ENCODE assay signal across 8 mouse cellular contexts in genomic region chr5:31092231-31092975, GRCm38 (mm10). TPM values are rescaled to one million over a fixed set of nuclear protein-coding genes. Genes with fewer than 3 reads are reported as not detected.
DNase-seq lines count a peak whose midpoint lies in the region; ATAC-seq lines count a peak whose summit lies in the region.

No protein-coding gene starts in this region.

- no peaks in the 10 kb centered on the region for H3K9me3 ChIP-seq in heart, embryonic 10.5 days
- no peaks in the 10 kb centered on the region for H3K9me3 ChIP-seq in hindbrain, embryonic 15.5 days
- H3K9me3 ChIP-seq in midbrain, embryonic 13.5 days, result no peaks in the 10 kb centered on the region

- 3% methylated on average over 53 of the region's 53 CpGs for WGBS in heart, embryonic 10.5 days
- 2% methylated on average over 46 of the region's 53 CpGs for WGBS in hindbrain, embryonic 15.5 days
- 4% methylated on average over 33 of the region's 53 CpGs for WGBS in midbrain, embryonic 13.5 days

- peak overlapping the region; percentile 53 for H3K9ac ChIP-seq in hindbrain, embryonic 15.5 days
- H3K9ac ChIP-seq in midbrain, embryonic 13.5 days (replicated peaks), result peak overlapping the region; percentile 79

- ATAC-seq in hindbrain, embryonic 15.5 days (ENCODE audit: low FRiP score, low read depth), result 0 out of 2 replicates have a peak, but pooled peaks have one; percentile 17
- ATAC-seq in midbrain, embryonic 13.5 days, result peak; percentile 3; the same call in 1 of the 2 replicates

- H3K27me3 ChIP-seq in heart, embryonic 10.5 days (ENCODE audit: insufficient read depth, poor library complexity, severe bottlenecking), result peaks cover 100% of the 10 kb centered on the region
- H3K27me3 ChIP-seq in hindbrain, embryonic 15.5 days, result peaks cover 60% of the 10 kb centered on the region
- peaks cover 97% of the 10 kb centered on the region for H3K27me3 ChIP-seq in midbrain, embryonic 13.5 days

- H3K4me1 ChIP-seq in heart, embryonic 10.5 days, result peaks cover 38% of the 10 kb centered on the region
- peaks cover 42% of the 10 kb centered on the region for H3K4me1 ChIP-seq in hindbrain, embryonic 15.5 days (replicated peaks)
- H3K4me1 ChIP-seq in midbrain, embryonic 13.5 days (replicated peaks), result peaks cover 42% of the 10 kb centered on the region

- no peaks in the 10 kb centered on the region for H3K36me3 ChIP-seq in heart, embryonic 10.5 days
- H3K36me3 ChIP-seq in hindbrain, embryonic 15.5 days, result no peaks in the 10 kb centered on the region
- no peaks in the 10 kb centered on the region for H3K36me3 ChIP-seq in midbrain, embryonic 13.5 days

- DNase-seq in heart, embryonic 10.5 days (ENCODE audit: low spot score), result no peak
- no peak for DNase-seq in heart, adult 9 months (ENCODE audit: low spot score in 2 of 2)
- peak; percentile 37 for DNase-seq in brain, adult 2 months (ENCODE audit: low read depth, low spot score)
- no peak for DNase-seq in ovary, postnatal 14 days (ENCODE audit: low spot score)
- DNase-seq in embryo, embryonic 9.5 days (ENCODE audit: extremely low spot score), result no peak
- no peak for DNase-seq in cerebellum, adult 18-20 months

- peak overlapping the region; percentile 57 for H3K4me2 ChIP-seq in hindbrain, embryonic 15.5 days
- peak overlapping the region; percentile 64 for H3K4me2 ChIP-seq in midbrain, embryonic 13.5 days (replicated peaks)

- H3K27ac ChIP-seq in heart, embryonic 10.5 days, result peak overlapping the region; percentile 13
- peak overlapping the region; percentile 58 for H3K27ac ChIP-seq in hindbrain, embryonic 15.5 days (replicated peaks)
- H3K27ac ChIP-seq in midbrain, embryonic 13.5 days, result peak overlapping the region; percentile 4; the same call in 1 of the 2 replicates

- H3K4me3 ChIP-seq in heart, embryonic 10.5 days, result peak overlapping the region; percentile 54
- H3K4me3 ChIP-seq in hindbrain, embryonic 15.5 days, result peak overlapping the region; percentile 49
- peak overlapping the region; percentile 55 for H3K4me3 ChIP-seq in midbrain, embryonic 13.5 days (replicated peaks)

RNA-seq across cellular contexts. Expression of gene Dnajc5g, which starts 13.7 kb away (rescaled TPM):
- polyA plus RNA-seq in heart, embryonic 10.5 days (2016; fragmentation: Nextera tagmentation; extraction: Ambion mirVana), result not detected in 2 replicates
- polyA plus RNA-seq in hindbrain, embryonic 15.5 days (2015; fragmentation: Nextera tagmentation; extraction: Ambion mirVana), result not detected in 2 replicates
- not detected in 2 replicates for polyA plus RNA-seq in midbrain, embryonic 13.5 days (2015; fragmentation: Nextera tagmentation; extraction: Ambion mirVana)

RNA-seq across cellular contexts. Expression of gene Slc30a3, which starts 15.6 kb away (rescaled TPM):
- 0.62 and 0.67 TPM in 2 replicates for polyA plus RNA-seq in heart, embryonic 10.5 days (2016; fragmentation: Nextera tagmentation; extraction: Ambion mirVana)
- polyA plus RNA-seq in hindbrain, embryonic 15.5 days (2015; fragmentation: Nextera tagmentation; extraction: Ambion mirVana), result 36.2 and 46.7 TPM in 2 replicates
- 15.9 and 16.8 TPM in 2 replicates for polyA plus RNA-seq in midbrain, embryonic 13.5 days (2015; fragmentation: Nextera tagmentation; extraction: Ambion mirVana)

RNA-seq across cellular contexts. Expression of gene Trim54, which starts 24.1 kb away (rescaled TPM):
- polyA plus RNA-seq in heart, embryonic 10.5 days (2016; fragmentation: Nextera tagmentation; extraction: Ambion mirVana), result 17.0 and 23.8 TPM in 2 replicates
- not detected in 2 replicates for polyA plus RNA-seq in hindbrain, embryonic 15.5 days (2015; fragmentation: Nextera tagmentation; extraction: Ambion mirVana)
- polyA plus RNA-seq in midbrain, embryonic 13.5 days (2015; fragmentation: Nextera tagmentation; extraction: Ambion mirVana), result not detected in 2 replicates

RNA-seq across cellular contexts. Expression of gene Cad, which starts 37.8 kb away (rescaled TPM):
- polyA plus RNA-seq in heart, embryonic 10.5 days (2016; fragmentation: Nextera tagmentation; extraction: Ambion mirVana), result 42.7 and 50.9 TPM in 2 replicates
- polyA plus RNA-seq in hindbrain, embryonic 15.5 days (2015; fragmentation: Nextera tagmentation; extraction: Ambion mirVana), result 15.7 and 16.9 TPM in 2 replicates
- polyA plus RNA-seq in midbrain, embryonic 13.5 days (2015; fragmentation: Nextera tagmentation; extraction: Ambion mirVana), result 16.1 and 19.1 TPM in 2 replicates

RNA-seq across cellular contexts. Expression of gene Slc5a6, which starts 43.7 kb away (rescaled TPM):
- 9.9 and 11.3 TPM in 2 replicates for polyA plus RNA-seq in heart, embryonic 10.5 days (2016; fragmentation: Nextera tagmentation; extraction: Ambion mirVana)
- polyA plus RNA-seq in hindbrain, embryonic 15.5 days (2015; fragmentation: Nextera tagmentation; extraction: Ambion mirVana), result 26.1 and 26.3 TPM in 2 replicates
- 17.3 and 19.3 TPM in 2 replicates for polyA plus RNA-seq in midbrain, embryonic 13.5 days (2015; fragmentation: Nextera tagmentation; extraction: Ambion mirVana)

Comparison
In these comparisons a context has a peak if more than half of its experiments do, and no peak if none do; other contexts are left out.
1. H3K27ac ChIP-seq: peak in every context shown above with its lines; median percentile 58 in hindbrain, embryonic 15.5 days; 13 in heart, embryonic 10.5 days; 4 in midbrain, embryonic 13.5 days.
2. RNA of gene Slc30a3, which starts 15.6 kb away (polyA plus RNA-seq): 36.2 to 46.7 TPM in hindbrain, embryonic 15.5 days and 15.9 to 16.8 TPM in midbrain, embryonic 13.5 days; 0.62 to 0.67 TPM in heart, embryonic 10.5 days; every median in the first group is over 10 times any median in the second.
3. RNA of gene Trim54, which starts 24.1 kb away (polyA plus RNA-seq): 17.0 to 23.8 TPM in heart, embryonic 10.5 days; not detected in hindbrain, embryonic 15.5 days and not detected in midbrain, embryonic 13.5 days; every median in the first group is over 10 times any median in the second.
4. Peak in every context shown above with its lines, with median percentiles within 50 percentile points of each other: H3K4me3 ChIP-seq.